Mouse (Mus musculus): Measurements from ENCODE around the gene Lrrk2.
"Not testable (repeated sequence)": the region's sequence is repeated elsewhere in the genome, so short reads cannot be mapped to it uniquely, and the experiment has no call there.

The Lrrk2 gene

GRCm38 (mm10) chr15:91835319-91835718 is 162.3 kb downstream of the Lrrk2 start:
- no peak for DNase-seq (ENCODE audit: low read depth, low spot score)

DNA sequence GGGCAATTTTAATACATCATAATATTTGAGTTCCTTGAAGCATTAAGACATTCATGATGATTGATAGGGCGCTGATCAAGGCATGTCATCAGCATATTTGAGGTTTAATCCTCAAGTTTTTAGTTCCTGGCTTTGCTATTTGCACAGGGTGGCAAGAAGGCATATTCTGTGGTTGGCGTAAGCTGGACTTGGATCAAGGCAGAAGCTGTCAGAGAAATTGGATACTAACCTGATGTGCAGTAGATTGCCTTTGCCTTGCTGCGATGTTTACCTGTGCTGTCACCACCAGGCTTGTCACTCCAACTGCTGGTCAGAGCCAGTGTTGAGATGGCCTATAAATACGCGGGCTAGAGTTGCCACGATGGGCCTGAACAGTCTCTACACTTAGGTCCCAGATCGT is 165.0 kb downstream of the Lrrk2 start, which contains the start of gene Smgc:
Gene Smgc (plus strand): TSS at position 301 of the 400 bp plus-strand sequence.
- no peak for DNase-seq (ENCODE audit: low read depth, low spot score)

DNA sequence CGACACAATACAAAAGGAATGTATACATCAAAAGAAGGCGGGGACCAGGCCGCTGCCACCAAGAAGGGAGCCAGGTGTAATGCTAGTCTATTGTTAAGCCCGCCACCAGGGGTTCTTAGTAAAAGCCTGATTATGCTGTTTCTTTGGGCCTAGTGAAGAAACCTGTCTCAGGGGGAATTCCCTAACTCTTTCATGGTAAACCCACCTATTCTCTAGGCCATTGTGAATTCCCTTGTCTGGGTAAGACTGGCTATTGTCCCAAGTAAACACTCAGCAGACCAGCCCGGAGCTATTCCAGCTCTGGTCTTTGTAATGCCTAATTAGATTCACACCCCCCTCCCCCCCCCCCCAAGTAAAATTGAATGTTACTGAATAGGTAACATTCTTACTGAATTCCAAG is 191.2 kb downstream of the Lrrk2 start:
- not testable (repeated sequence) for DNase-seq (ENCODE audit: low read depth, low spot score)

All from c-Kit-negative CD71-positive TER-119-positive erythroid progenitor cells, embryonic 14.5 days (primary cell).